Mouse (Mus musculus) G1E (cell line): ENCODE data around the gene Tbck.

ENCODE experiments used
- CTCF ChIP-seq: IDR thresholded peaks from 2 replicates; pipeline ENCODE4 v1.5.1; 2012; ENCODE audit warnings: low read depth, low read length, inconsistent platforms, mixed read lengths
- GATA1 ChIP-seq: IDR thresholded peaks from 2 replicates; pipeline ENCODE4 v1.6.1; 2012; ENCODE audit warnings: borderline replicate concordance, low read length, inconsistent platforms, mixed read lengths

GRCm38 (mm10) chr3:132701368-132701767, 17.4 kb downstream of the Tbck start:
- TF ChIP-seq CTCF (no peak), GATA1 (no peak)
